Mouse (Mus musculus) testis, adult 2 months (tissue): ENCODE measurements at regions not wholly inside any gene's neighbourhood (a gene's known extent, or its start where the extent isn't known, plus 50 kb on each side); places are given as distances from the start of the nearest gene placed in this dataset.

Experiments
- H3K27ac ChIP-seq: fragments of 200-500 bp; 2 replicates; pipeline ENCODE4 v1.5.1; 2012; ENCODE audit warnings: low read depth, low read length; ENCODE audit not compliant: control insufficient read depth, insufficient read depth
- H3K27me3 ChIP-seq: fragments of 200-500 bp; 2 replicates; pipeline ENCODE4 v1.6.1; 2012; ENCODE audit warnings: mild to moderate bottlenecking, low read length, moderate library complexity; ENCODE audit not compliant: control insufficient read depth, insufficient read depth
- H3K36me3 ChIP-seq: fragments of 200-500 bp; 2 replicates; pipeline ENCODE4 v1.6.1; 2012; ENCODE audit warnings: mild to moderate bottlenecking, low read length; ENCODE audit not compliant: control insufficient read depth, insufficient read depth
- H3K4me1 ChIP-seq: fragments of 200-500 bp; 2 replicates; pipeline ENCODE4 v1.6.1; 2012; ENCODE audit warnings: low read length; ENCODE audit not compliant: control insufficient read depth, insufficient read depth
- H3K4me3 ChIP-seq: fragments of 200-500 bp; 2 replicates; pipeline ENCODE4 v1.5.1; 2012; ENCODE audit warnings: low read depth, mild to moderate bottlenecking, low read length, moderate library complexity, mixed read lengths; ENCODE audit not compliant: control insufficient read depth
- CTCF ChIP-seq: fragments of 200-500 bp; IDR thresholded peaks from 2 replicates; pipeline ENCODE4 v1.5.1; 2012; ENCODE audit warnings: low read depth, mild to moderate bottlenecking, inconsistent platforms, low read length, moderate library complexity; ENCODE audit not compliant: control insufficient read depth, insufficient read depth, insufficient replicate concordance
- POLR2A ChIP-seq: fragments of 200-500 bp; IDR thresholded peaks from 2 replicates; pipeline ENCODE4 v1.6.1; 2012; ENCODE audit warnings: low read depth, mild to moderate bottlenecking, inconsistent platforms, low read length, moderate library complexity; ENCODE audit not compliant: control insufficient read depth

GRCm38 (mm10) chr13:11338297-11338616 is 768.5 kb downstream of the Ryr2 start:
- no peaks in the 10 kb centered on the region for H3K4me1 ChIP-seq
- H3K4me3 ChIP-seq: no peak overlapping the region
- no peak for TF ChIP-seq CTCF
- no peak for TF ChIP-seq POLR2A
- H3K27me3 ChIP-seq: no peaks in the 10 kb centered on the region
- H3K36me3 ChIP-seq: no peaks in the 10 kb centered on the region
- no peak overlapping the region for H3K27ac ChIP-seq

GRCm38 (mm10) chr13:11337610-11338296 is 769.0 kb downstream of the Ryr2 start:
- no peak overlapping the region for H3K27ac ChIP-seq
- TF ChIP-seq CTCF (no peak), POLR2A (no peak)
- H3K27me3 ChIP-seq: no peaks in the 10 kb centered on the region
- no peaks in the 10 kb centered on the region for H3K36me3 ChIP-seq
- no peaks in the 10 kb centered on the region for H3K4me1 ChIP-seq
- no peak overlapping the region for H3K4me3 ChIP-seq

- Histone ChIP-seq H3K4me1 (no peaks in the 10 kb centered on the region), H3K4me3 (no peak overlapping the region), H3K27me3 (no peaks in the 10 kb centered on the region), H3K36me3 (no peaks in the 10 kb centered on the region), H3K27ac (no peak overlapping the region)
- TF ChIP-seq CTCF (no peak), POLR2A (no peak)
These were observed 769.8 kb downstream of the Ryr2 start for GRCm38 (mm10) chr13:11336958-11337357.

DNA sequence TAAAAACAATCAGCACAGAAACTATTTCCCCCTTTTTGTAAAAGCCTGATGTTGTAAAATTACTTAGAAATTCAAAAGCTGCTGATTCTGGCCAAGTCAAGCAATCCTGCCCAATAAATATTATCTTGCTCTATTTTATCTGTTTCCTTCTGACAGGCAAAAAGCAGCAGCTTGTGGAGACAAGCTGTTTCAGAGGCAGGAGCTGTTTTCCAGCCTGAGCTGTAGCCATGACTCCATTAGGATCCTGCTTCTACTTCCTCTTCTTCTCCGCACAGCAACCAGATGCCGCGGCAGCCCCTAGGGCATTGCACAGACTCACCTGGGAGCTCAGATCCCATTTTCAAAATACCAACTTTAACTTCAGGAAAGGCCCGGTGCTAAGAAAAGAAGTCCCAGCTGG is 774.8 kb downstream of the Ryr2 start:
- H3K36me3 ChIP-seq: no peaks in the 10 kb centered on the region
- no peak overlapping the region for H3K4me3 ChIP-seq
- no peak overlapping the region for H3K27ac ChIP-seq
- H3K4me1 ChIP-seq: no peaks in the 10 kb centered on the region
- H3K27me3 ChIP-seq: no peaks in the 10 kb centered on the region
- TF ChIP-seq CTCF (no peak), POLR2A (no peak)

- H3K4me3 ChIP-seq: no peak overlapping the region
- TF ChIP-seq CTCF: no peak
- no peak for TF ChIP-seq POLR2A
- no peaks in the 10 kb centered on the region for H3K27me3 ChIP-seq
- H3K36me3 ChIP-seq: no peaks in the 10 kb centered on the region
- no peak overlapping the region for H3K27ac ChIP-seq
- H3K4me1 ChIP-seq: no peaks in the 10 kb centered on the region
These were observed 798.0 kb downstream of the Ryr2 start for GRCm38 (mm10) chr13:11308716-11309115.

- no peaks in the 10 kb centered on the region; the same call in 1 of the 2 replicates for H3K4me1 ChIP-seq
- H3K36me3 ChIP-seq: no peaks in the 10 kb centered on the region
- TF ChIP-seq POLR2A (no peak), CTCF (no peak)
- no peak overlapping the region for H3K27ac ChIP-seq
- H3K27me3 ChIP-seq: no peaks in the 10 kb centered on the region
- no peak overlapping the region for H3K4me3 ChIP-seq
These were observed 811.3 kb downstream of the Ryr2 start for GRCm38 (mm10) chr13:11295493-11295892.

- Histone ChIP-seq H3K27me3 (no peaks in the 10 kb centered on the region), H3K27ac (no peak overlapping the region), H3K4me1 (no peaks in the 10 kb centered on the region; the same call in 1 of the 2 replicates), H3K36me3 (no peaks in the 10 kb centered on the region), H3K4me3 (no peak overlapping the region)
- TF ChIP-seq POLR2A (no peak), CTCF (no peak)
These were observed 812.1 kb downstream of the Ryr2 start for GRCm38 (mm10) chr13:11294689-11295088.
